Mouse (Mus musculus): ENCODE data around the gene Vmn1r47.
"Not testable (repeated sequence)": the region's sequence is repeated elsewhere in the genome, so short reads cannot be mapped to it uniquely, and the experiment has no call there.

Vmn1r47 gene

GRCm38 (mm10) chr6:90015847-90016246, at the start of gene Vmn1r47:
TSS of gene Vmn1r47 (plus strand) at chr6:90016147.
- DNase-seq (ENCODE audit: extremely low read depth, low read depth, low spot score): not testable (repeated sequence)

- DNase-seq (ENCODE audit: extremely low read depth, low read depth, low spot score): no peak
These were observed 49.6 kb upstream of the Vmn1r47 start for GRCm38 (mm10) chr6:89966341-89966740.

GRCm38 (mm10) chr6:89969013-89969412, 46.9 kb upstream of the Vmn1r47 start, which contains the start of gene Vmn1r46:
TSS of gene Vmn1r46 (plus strand) at chr6:89969313.
- DNase-seq (ENCODE audit: extremely low read depth, low read depth, low spot score): no peak

- DNase-seq (ENCODE audit: extremely low read depth, low read depth, low spot score): no peak
These were observed 30.0 kb upstream of the Vmn1r47 start for GRCm38 (mm10) chr6:89985989-89986388.

- DNase-seq (ENCODE audit: extremely low read depth, low read depth, low spot score): not testable (repeated sequence)
These were observed 20.8 kb downstream of the Vmn1r47 start, which contains the start of gene Vmn1r48 for GRCm38 (mm10) chr6:90036741-90037140. TSS of gene Vmn1r48 (minus strand) at chr6:90036841.

Data from fat pad, adult 2 months (tissue).